Mouse (Mus musculus) hindbrain, embryonic 12.5 days (tissue): ENCODE results near the gene Fut11. TPM values are rescaled to one million over a fixed set of nuclear protein-coding genes. Genes with fewer than 3 reads are reported as not detected.

ENCODE experiments used
- ATAC-seq: fragments of 200-750 bp; cut with Nextera tagmentation; 2 replicates; pipeline ENCODE4 v1.8.0; 2017; ENCODE audit warnings: moderate TSS enrichment; ENCODE audit not compliant: low FRiP score
- H3K27ac ChIP-seq: fragments of 300-500 bp; sonication (generic); 2 replicates; pipeline ENCODE4 v1.5.1; 2016; ENCODE audit warnings: mild to moderate bottlenecking
- H3K27me3 ChIP-seq: fragments of 300-500 bp; sonication (generic); 2 replicates; pipeline ENCODE4 v1.6.1; 2016; ENCODE audit warnings: mild to moderate bottlenecking
- H3K36me3 ChIP-seq: fragments of 300-500 bp; sonication (generic); 2 replicates; pipeline ENCODE4 v1.6.1; 2016; ENCODE audit warnings: mild to moderate bottlenecking
- H3K4me1 ChIP-seq: fragments of 300-500 bp; sonication (generic); 2 replicates; pipeline ENCODE4 v1.6.1; 2016
- H3K4me2 ChIP-seq: fragments of 300-500 bp; sonication (generic); replicated peaks from 2 replicates; pipeline ENCODE4 v1.6.1; 2016; ENCODE audit warnings: mild to moderate bottlenecking
- H3K4me3 ChIP-seq: fragments of 300-500 bp; sonication (generic); 2 replicates; pipeline ENCODE4 v1.5.1; 2016; ENCODE audit warnings: mild to moderate bottlenecking
- H3K9ac ChIP-seq: fragments of 300-500 bp; sonication (generic); 2 replicates; pipeline ENCODE4 v1.6.1; 2016; ENCODE audit warnings: mild to moderate bottlenecking, moderate library complexity
- H3K9me3 ChIP-seq: fragments of 300-500 bp; sonication (generic); replicated peaks from 2 replicates; pipeline ENCODE4 v1.6.1; 2016; ENCODE audit warnings: mild to moderate bottlenecking
- WGBS: fragments of 180-500 bp; shearing (Covaris S2); methylation state at CpG from one replicate; pipeline ENCODE4 v1.1.7; 2016; 5-methylcytosine and 5-hydroxymethylcytosine counted together
- microRNA-seq: library from miRNA; unstranded; fragments of <30 nt; microRNA quantifications from one replicate; pipeline ENCODE4, GENCODE M21; 2017
- polyA plus RNA-seq: library from polyadenylated mRNA; unstranded; fragments of >200 nt; fragmentation: Nextera tagmentation; extraction: Ambion mirVana; gene quantifications from 2 replicates; pipeline ENCODE4 v1.2.1, GENCODE M21; 2016

Fut11 gene
- polyA plus RNA-seq, 1 experiment from 2014 or later = 32.0 TPM

GRCm38 (mm10) chr14:20746935-20747334 is 52.2 kb downstream of the Fut11 start:
- Histone ChIP-seq H3K27ac (no peak overlapping the region), H3K9ac (no peak overlapping the region), H3K9me3 (no peaks in the 10 kb centered on the region), H3K4me2 (no peak overlapping the region), H3K36me3 (peaks cover 48% of the 10 kb centered on the region), H3K4me3 (no peak overlapping the region), H3K4me1 (no peaks in the 10 kb centered on the region), H3K27me3 (no peaks in the 10 kb centered on the region)
- 84% methylated on average over 3 of the region's 3 CpGs for WGBS
- ATAC-seq = no peak

GRCm38 (mm10) chr14:20748388-20748787 is 53.6 kb downstream of the Fut11 start:
- no peak for ATAC-seq
- no peaks in the 10 kb centered on the region for H3K27me3 ChIP-seq
- no peak overlapping the region for H3K4me3 ChIP-seq
- no peak overlapping the region for H3K4me2 ChIP-seq
- no peak overlapping the region for H3K9ac ChIP-seq
- no peaks in the 10 kb centered on the region for H3K9me3 ChIP-seq
- WGBS = 80% methylated on average over 4 of the region's 4 CpGs
- no peak overlapping the region for H3K27ac ChIP-seq
- H3K4me1 ChIP-seq = no peaks in the 10 kb centered on the region
- H3K36me3 ChIP-seq = peaks cover 40% of the 10 kb centered on the region

GRCm38 (mm10) chr14:20749494-20750051 is 54.8 kb downstream of the Fut11 start:
- no peaks in the 10 kb centered on the region for H3K4me1 ChIP-seq
- WGBS = 87% methylated on average over 4 of the region's 4 CpGs
- H3K4me2 ChIP-seq = no peak overlapping the region
- H3K27me3 ChIP-seq = no peaks in the 10 kb centered on the region
- no peak overlapping the region for H3K27ac ChIP-seq
- no peaks in the 10 kb centered on the region for H3K9me3 ChIP-seq
- no peak overlapping the region for H3K4me3 ChIP-seq
- peaks cover 35% of the 10 kb centered on the region for H3K36me3 ChIP-seq
- no peak overlapping the region; the same call in 1 of the 2 replicates for H3K9ac ChIP-seq
- ATAC-seq = no peak

DNA sequence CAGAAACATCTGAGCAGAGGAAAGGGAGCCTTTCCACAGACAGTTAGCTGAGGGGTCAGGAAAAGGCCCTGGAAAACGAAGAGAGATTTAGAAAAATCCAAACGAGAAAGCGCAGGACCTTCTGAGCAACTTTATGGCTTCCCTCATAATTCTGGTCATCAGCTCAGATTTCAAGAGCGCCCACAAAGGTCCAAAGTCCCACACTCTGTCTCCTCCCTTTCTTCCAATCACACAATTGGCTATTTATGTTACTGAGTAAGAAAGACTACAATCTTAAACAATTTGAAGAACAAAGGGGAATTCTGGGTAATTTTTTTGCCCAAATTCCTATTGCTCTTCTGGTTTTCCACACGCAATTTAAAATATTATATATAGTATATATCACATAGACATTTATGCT is 55.7 kb downstream of the Fut11 start:
- no peak for ATAC-seq
- Histone ChIP-seq H3K4me2 (no peak overlapping the region), H3K4me3 (no peak overlapping the region), H3K36me3 (peaks cover 34% of the 10 kb centered on the region), H3K9me3 (no peaks in the 10 kb centered on the region), H3K27me3 (no peaks in the 10 kb centered on the region), H3K4me1 (no peaks in the 10 kb centered on the region), H3K27ac (no peak overlapping the region), H3K9ac (no peak overlapping the region)
- 94% methylated on average over 5 of the region's 5 CpGs for WGBS

Small RNA genes lying within 50 kb of the gene (microRNA-seq; reads per million reads assigned to microRNA genes)
- 1.6 reads per million for gene Mir6946

Other genes starting within 250 kb of the Fut11 start
- 0.73 and 2.3 TPM in 2 replicates for gene Cfap70, start 242.7 kb upstream of the Fut11 start, polyA plus RNA-seq
- gene Anxa7, start 214.8 kb upstream of the Fut11 start, polyA plus RNA-seq = 19.9 TPM in 2 replicates
- 0.82 and 0.83 TPM in 2 replicates for gene Mss51, start 198.1 kb upstream of the Fut11 start, polyA plus RNA-seq
- gene Ppp3cb, start 148.4 kb upstream of the Fut11 start, polyA plus RNA-seq = 69.4 and 74.0 TPM in 2 replicates
- gene Usp54, start 53.9 kb upstream of the Fut11 start, polyA plus RNA-seq = 16.6 and 16.9 TPM in 2 replicates
- gene Myoz1, start 38.4 kb upstream of the Fut11 start, polyA plus RNA-seq = 0.19 and 0.30 TPM in 2 replicates
- 0.85 and 5.3 TPM in 2 replicates for gene Synpo2l, start 26.6 kb upstream of the Fut11 start, polyA plus RNA-seq
- 102 and 109 TPM in 2 replicates for gene Sec24c, start 20.7 kb upstream of the Fut11 start, polyA plus RNA-seq
- gene Chchd1, start 8.0 kb downstream of the Fut11 start, polyA plus RNA-seq = 213 and 215 TPM in 2 replicates
- 53.8 and 60.1 TPM in 2 replicates for gene Zswim8, start 12.6 kb downstream of the Fut11 start, polyA plus RNA-seq
- gene Ndst2, start 39.6 kb downstream of the Fut11 start, polyA plus RNA-seq = 27.2 and 28.2 TPM in 2 replicates
- gene Camk2g, start 99.1 kb downstream of the Fut11 start, polyA plus RNA-seq = 72.8 and 75.5 TPM in 2 replicates
- gene Plau, start 141.7 kb downstream of the Fut11 start, polyA plus RNA-seq = 0.46 and 0.76 TPM in 2 replicates
- gene Vcl, start 234.4 kb downstream of the Fut11 start, polyA plus RNA-seq = 39.1 and 46.4 TPM in 2 replicates